Mouse (Mus musculus): ENCODE results near the gene Slc16a10. TPM values are rescaled to one million over a fixed set of nuclear protein-coding genes. Genes with fewer than 3 reads are reported as not detected.

Slc16a10 gene
- total and polyA plus RNA-seq, 3 experiments, result 11.5 to 24.2 (median 21.1) TPM

DNA sequence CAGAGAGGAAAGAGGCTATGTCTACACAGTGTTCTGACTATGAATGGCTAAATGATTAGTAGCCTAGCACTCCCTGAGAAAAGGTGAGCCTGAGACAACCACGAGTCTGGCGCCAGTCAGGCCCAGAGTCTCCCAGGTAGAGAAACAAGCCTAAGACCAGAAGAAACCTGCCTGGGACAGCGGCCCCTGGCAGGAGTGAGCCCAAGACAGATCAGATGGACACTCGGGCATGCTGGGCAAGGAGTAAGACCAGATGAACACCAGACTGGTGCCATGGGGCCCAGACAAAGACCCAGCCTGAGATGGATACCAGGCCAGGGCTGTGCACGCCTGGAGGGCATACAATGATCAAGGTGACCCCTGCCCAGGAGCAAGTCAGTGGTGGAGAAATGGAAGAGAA lies 32.5 kb downstream of the Slc16a10 start:
- no peak for DNase-seq

DNA sequence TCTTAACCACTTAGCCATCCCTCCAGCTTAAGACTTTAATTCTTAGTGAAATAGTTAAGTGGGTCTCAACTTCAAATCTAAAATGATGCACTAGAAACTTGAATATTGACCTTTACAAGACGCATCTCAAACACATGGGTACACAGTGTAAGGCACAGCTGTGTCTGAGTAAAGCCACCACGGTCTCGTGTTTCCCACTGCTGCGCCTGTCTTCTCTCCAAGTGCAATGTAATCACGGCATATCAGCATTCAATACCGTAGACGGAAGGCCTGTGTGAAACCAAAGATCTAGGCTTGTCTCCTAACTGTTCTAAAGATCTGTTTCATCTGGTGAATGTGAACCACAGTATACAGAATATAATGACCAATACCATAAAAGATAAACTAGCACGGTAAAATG lies 33.1 kb downstream of the Slc16a10 start:
- DNase-seq, result no peak

DNA sequence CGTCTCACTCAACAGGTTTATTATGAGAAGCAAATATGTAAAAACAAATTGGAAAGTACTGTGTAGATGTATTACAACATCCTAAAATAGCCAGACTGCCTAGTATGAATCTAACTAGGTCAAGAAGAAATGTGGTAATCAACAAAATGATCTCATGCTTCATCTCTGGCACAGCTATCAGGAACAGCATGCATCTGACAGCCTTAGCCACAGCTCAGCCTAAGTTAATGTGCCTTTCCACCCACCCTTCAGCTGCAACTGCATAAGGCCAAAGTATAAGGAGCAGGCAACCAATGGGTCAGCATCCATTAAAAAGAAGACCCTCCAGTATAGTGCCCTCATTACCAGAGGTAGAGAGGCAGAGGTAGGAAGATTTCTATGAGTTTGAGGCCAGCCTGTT lies 34.1 kb downstream of the Slc16a10 start:
- peak; percentile 54 for DNase-seq

DNA sequence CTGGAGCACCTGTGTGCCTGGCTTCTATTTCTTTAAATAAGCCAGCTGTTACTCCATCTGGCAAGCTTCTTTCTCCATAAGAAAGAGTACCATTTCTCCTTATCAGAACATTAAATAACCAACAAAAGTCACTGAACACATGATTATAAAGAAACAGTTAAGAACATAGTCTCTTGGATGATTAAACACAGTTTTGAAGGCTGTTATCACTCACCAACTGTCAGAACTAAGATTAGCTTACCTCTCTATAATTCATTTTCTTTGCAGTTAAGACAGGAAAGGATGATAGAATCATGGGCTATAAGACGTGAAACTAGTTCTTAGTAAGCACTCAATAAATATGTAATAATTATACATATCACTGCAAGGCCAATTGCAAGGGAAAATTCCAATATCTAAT lies 36.9 kb downstream of the Slc16a10 start:
- DNase-seq, result no peak

DNA sequence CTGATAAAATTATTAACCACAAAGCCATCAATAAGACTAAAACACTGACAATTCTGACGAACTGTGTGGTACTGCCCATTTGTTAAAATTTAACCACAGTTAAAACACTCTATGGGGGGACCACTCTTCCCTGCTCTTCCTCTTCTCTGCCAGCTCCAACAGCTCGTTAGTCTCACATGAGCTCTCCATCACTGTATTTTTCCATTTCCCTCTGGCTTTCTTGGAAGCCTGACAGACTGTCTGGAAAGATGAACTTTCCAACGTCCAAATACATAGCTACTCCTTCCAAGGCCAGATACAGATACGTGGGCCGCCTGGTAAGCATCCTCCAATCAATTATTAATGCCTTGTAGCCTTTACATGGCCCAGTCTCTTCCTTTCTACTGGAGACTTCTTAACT lies 38.3 kb downstream of the Slc16a10 start:
- DNase-seq, result peak; percentile 63

DNA sequence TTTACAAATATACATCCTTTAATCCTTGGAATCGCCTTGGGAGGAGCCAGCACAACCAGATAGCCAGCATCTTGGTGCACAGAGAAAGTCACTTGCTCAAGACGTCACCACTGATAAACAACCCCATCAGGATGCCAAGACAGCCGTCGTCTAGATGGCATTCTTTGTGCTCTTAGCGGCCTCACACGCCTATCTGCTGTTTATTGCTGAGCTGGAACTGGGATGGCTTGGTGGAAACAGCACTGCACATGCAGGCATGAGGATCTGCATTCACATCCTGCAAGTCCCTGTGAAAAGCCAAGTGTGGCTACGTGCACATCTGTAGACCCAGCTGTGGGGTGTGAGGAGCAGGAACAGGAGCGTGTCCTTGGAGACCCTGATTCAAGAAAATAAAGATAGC lies 39.1 kb downstream of the Slc16a10 start:
- DNase-seq, result no peak

DNA sequence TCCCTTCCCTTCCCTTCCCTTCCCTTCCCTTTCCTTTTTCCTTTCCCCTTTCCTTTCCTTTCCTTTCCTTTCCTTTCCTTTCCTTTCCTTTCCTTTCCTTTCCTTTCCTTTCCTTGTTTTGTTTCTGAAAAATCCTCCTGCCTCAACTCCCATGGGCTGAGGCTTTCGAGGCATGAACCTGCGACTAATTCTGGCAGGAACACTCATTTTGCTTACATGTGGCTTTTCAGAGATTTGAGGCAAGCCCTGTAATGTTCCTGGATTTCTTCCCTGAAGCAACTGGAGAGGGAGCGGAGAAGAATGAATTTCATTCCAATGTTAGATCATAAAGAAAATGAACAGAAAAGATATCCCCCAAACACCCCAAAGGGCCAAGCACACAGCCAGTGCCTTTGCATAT lies 39.9 kb downstream of the Slc16a10 start:
- DNase-seq, result no peak

DNA sequence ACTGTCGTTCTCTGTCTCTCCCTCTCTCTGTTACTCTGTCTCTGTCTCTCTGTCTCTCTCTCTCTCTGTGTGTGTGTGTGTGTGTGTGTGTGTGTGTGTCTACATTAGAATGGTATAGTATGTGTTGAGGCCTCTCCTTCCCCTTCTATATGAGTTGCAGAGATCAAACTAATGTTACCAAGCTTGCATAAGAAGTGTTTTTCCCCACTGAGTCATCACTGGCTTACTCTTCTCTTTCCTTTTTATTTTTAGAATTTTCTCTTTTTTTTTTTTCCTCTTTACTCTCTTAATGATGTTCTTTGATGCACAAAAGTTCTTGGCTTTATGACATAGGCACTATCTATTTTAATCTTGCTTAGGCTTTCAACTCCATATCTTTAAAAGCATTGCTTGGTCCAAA lies 43.6 kb downstream of the Slc16a10 start:
- no peak for DNase-seq

DNA sequence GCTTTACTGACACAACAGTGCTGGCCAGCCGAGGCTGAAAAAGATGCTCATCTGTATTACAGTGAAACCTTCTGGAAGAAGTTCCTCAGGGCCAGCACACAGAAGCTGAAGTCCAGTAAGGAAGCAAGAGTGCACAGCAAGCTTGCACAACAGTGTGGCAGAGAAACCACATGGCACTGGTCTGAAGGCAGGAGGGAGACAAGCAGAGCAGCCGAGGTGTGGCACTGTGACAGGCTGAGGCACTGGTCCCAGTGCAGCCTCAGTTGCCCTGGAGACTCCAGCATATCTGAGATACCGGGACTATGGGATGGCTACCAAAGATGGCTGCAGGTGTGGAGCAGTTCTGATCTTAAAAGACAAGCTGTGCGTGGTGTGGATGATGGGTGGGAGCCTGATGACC lies 44.5 kb downstream of the Slc16a10 start:
- peak; percentile 54 for DNase-seq

DNA sequence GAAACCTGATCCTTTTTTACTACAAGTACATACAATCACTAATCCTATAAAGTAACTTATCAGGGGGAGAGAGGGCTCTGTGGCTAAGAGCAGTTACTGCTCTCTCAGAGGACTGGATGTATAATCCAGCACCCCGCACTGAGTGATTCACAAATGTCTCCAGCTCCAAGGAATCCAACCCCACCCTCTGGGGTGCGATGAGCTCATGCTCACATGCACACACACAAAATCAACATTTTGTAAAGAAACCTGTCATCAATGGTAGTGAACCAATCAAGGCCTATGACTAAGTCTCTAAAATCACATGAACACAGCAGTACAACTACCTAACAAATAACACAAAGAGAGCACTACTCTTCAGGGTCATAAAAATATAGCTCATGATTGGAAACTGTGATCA lies 47.3 kb downstream of the Slc16a10 start:
- peak; percentile 59 for DNase-seq

DNA sequence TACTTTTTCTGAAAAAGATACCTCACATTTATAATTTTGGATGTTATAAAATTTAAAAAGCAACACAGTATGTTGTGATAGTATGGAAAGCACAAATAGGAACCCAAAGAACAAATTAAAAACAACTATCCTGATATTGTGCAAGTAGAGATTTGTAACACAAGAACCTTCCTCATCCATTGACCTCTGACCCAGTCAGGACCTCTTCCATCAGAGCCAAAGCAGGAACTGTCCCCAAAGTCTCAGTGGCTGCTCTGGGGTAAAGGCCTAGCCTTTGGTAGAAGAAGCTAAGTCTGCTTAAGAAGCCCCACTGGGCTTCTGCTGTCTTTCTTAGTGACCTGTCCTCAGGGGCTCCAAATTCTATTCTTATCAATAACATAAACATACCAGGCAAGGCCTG lies 48.5 kb downstream of the Slc16a10 start:
- DNase-seq, result no peak

DNA sequence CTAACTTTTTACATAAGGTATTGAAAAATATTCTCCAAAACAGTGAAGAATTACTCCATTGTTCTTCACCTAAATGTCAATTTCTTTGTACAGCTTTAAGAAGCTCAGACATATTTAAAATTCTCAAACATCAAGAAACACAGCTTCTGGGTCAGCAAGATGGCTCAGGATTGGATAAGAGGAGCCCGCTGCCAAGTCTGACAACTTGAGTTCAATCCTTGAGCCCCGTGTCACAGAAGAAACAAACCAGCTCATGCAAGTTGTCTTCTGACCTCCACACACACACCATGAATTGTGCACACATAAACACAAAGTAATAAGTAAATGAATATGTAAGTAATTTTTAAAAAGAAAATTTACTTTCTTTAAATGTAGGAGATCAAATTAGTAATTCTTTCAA lies 50.6 kb downstream of the Slc16a10 start:
- no peak for DNase-seq

DNA sequence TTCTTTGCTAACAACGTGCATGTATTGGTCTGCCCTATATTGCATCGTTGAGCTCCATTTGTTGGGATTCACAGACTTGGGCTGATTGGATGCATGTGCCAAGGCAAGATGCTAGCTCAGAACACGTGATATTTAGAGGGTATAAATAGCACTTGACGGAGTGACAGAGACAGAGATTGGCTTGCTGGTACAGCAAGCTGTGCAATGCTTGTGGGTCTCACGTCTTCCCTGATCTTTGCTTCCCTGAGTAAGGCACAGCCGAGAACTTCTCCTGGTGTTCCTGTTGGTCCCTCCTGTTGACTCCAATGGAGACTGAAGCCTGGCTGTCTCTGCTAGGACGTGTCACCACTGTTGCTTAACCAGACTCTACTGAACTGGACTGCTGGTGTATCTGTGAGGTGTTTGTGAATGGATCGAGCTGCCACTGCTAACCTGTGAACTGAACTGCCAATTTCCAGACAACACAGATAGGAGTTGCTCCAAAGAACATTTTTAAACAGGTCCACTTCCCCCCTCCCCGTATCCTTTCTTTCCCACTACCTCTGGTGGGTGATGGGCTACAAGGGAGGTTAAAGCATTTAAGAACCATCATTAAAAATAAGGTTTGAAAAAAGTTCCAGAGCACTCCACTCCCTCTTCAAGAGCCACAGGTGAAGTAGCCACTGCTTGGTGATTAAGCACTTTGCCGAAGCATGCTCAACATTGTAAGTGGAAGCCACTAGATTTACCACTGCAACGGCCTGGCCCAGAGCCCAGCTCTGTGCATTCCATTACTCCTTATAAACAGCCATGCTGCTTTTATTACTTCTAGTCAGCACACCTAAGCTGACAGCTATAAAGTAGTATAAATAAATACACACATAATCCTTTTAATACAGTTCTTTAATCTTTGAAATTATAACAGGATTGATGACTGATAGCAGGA lies 51.3 kb downstream of the Slc16a10 start:
- DNase-seq, result no peak

DNA sequence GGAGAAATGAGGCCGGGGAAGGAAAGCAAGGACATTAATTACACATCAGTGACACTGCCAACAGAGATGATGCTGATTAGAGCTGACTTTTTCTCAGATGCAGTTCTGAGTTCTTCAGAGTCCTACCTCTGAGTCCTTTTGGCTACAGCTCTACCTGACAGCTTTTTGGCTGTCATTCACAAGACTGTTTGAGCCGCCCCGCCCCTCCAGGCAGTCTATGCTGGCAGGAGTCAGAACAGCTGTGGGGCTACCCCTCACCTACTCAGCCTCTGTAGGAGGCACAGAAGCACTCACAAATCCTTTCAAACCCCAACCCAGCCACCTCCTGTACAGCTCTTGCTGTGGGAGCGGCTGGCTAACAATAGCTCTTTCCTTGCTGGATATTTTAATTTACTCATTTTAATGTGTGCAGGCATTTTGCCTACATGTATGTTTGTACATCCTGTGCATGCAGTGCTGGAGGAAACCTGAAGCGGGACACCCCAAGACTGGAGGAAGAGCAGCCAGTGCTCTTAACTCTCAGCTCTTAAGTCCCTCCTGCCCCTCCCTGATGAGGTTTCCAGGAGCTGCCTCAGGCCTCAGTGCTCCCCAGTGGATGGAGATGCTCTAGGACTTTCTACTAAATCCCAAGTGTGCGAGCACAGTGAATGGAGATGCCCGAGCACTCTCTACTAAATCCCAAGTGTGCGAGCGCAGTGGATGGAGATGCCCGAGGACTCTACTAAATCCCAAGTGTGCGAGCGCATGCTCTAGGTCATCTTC lies 57.5 kb downstream of the Slc16a10 start:
- DNase-seq, result peak; percentile 45

DNA sequence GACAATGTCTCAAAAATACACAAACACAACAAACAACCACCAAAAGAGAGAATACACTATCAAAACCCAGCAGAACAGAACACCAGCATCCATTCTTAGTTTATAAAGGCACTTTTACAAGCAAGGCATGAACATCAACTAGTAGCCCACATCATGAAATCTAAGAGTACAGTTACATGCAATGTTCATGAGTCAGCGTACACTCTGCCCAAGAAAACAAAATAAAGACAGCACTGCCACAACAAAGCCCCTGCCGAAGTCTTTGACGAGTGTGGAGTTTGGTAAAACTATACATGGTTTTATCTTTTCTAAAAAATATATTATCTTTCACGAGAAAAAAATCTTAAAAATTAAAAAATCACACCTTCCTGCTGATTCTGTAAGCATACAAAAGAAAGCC lies 58.5 kb downstream of the Slc16a10 start:
- no peak for DNase-seq

DNA sequence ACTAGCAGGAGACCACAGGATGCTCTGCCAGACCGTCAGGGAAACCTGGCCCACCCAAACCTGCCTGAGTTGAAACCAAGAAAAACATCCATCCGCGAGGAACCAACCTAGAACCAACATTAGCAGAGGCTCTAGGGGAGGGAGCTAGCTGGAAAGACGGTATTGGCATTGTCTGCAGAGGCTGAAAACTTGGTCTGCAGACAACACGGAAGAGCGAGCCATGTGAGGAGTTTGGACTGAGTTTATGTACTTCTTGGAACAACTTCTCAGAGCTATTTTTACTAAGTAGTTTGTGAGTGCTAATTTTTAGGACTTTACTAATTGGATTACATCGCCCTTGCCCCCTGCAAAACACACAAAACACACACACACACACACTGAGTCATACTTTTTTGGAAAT lies 59.4 kb downstream of the Slc16a10 start:
- DNase-seq, result no peak

DNA sequence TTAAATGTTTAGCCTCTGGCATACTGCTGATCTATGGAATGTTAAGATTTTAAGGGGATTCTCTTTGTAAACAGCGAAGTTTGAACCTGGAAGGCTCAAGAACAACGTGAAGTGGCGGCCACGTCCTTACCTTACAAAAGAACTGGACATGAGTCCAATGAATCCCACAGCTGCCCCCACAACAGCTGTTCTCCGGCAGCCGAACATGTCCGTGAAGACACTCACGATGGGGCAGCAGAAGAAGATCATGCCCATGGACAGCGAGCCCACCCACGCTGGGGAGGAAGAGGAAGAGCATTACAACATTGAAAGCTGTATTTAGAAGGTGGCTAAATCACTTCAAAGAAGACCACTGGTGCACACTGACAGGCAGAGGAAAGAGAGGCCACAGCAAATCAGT lies 61.5 kb downstream of the Slc16a10 start:
- no peak for DNase-seq

DNA sequence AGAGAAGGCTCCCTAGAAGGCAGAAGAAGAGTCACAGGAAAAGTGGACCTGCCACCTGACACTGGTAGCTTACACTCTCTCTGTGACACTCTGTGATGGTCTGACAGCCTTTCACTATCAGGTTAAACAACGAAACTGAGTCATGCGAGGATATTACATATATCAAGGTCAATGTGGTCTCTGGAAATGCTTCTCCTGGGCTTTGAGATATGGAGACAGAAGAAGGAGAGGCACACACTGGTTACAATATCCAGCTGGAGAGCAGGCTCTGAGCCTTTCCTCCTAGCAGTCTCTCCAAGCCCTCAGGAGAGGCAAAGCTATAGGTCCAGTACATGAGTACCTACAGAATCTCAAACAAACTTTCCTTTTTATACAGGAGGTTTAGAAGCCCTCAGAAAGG lies 62.8 kb downstream of the Slc16a10 start:
- no peak for DNase-seq

DNA sequence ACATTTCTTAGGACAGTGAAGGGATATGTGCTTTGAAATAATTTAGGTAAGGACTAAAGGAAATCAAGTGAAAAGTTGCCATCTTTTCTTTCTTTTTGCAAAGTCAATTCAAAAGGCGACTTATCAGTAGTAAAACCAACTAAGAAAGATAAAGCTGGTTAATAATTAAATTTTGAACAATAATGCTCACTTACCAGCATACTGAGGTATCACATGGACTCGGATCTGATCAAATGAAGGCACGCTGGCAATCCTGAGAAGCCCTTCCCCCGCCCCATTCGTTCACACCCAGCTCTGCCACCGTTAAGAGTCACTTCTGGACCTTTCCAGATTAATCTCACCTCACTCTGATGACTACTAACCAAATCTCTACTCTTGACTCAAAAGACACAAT lies 64.1 kb downstream of the Slc16a10 start:
- no peak for DNase-seq

DNA sequence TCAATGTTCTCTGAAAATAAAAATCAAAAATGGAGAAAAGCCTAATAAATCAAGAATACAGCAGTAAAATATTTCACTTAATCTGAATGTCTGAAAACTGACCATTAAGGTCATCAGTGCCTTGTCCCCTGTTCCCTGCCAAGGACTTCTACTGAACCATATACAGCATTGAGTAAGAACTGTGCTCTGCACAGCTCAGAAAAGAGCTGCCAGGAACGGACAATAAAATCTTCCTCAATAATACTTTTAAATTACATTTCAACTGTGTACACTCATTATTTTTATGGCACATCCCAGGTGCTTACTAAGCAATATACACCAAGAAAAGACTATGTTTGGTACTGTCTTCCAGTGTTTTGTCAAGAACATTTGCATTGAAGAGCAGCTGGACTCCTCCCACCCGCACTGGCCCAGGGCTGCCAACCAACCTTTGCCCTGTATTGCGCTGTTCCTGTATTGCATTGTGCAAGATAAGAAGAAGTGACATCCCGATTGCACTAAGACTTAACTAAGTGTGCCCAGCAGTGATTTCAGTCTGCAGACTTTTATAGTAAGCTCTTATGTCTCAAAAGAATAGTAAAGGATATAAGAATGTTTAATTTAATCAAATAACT lies 64.6 kb downstream of the Slc16a10 start:
- peak; percentile 64 for DNase-seq

DNA sequence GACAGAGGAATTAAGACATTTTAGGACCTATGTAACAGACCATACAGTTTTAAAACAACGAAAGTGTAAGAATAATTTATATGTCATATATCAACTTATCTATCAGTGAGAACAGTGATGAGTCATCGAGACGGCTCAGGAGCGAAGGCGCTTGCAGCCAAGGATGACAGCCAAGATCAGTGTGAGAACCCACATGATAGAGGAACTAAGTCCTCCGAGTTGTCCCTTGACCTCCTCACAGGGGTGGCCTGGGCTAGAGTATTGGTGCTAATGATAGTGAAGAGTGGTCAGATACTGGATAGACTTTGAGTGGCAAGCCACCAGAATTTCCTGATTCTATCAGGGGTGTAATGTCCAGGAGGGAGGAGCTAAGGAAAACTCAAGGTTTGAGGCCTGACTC lies 68.5 kb downstream of the Slc16a10 start:
- peak; percentile 46 for DNase-seq

DNA sequence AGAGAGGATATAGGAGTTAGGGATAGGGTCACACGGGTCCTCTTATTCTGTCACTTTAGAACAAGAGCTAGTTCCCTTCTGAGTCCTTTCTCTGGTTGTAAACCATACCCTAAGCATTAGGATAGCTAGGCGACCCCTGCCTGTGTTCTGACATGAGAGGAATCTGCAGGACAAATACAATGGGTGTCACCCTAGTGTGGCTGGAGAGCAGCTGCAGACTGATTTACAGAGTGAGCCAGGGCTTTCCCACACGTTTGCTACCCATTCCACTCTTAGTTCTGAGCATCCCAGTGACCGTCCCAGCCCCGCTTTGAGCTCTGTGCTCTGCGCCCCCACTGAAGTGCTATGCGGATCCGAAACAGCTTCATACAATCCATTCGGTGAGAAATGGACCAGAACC lies 71.4 kb downstream of the Slc16a10 start:
- no peak for DNase-seq

DNA sequence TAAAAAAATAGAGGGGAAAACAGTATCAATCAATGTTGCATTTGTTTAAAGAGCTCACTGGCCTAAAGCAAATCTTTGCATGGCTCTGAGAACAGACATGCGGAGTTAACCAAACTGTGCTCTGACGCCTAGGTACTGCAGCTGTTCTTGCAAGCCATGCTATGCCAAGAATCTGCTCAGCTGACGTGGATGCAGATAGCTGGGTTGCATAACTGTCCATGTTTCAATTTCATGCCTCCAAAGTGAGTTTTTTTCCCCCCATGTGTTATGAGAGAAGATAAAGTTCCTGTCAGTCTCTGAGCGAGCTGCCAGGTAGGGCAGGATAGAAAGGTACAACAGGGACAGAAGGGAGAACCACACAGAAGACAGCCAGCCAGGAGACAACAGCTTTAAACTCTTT lies 72.8 kb downstream of the Slc16a10 start:
- peak; percentile 40 for DNase-seq

All from adrenal gland, adult 2 months (tissue).